Mouse (Mus musculus): Measurements from ENCODE around the gene Mff.
A peak's percentile ranks its signal among the peaks of the same experiment; 100 is the strongest.

GRCm38 (mm10) chr1:82787414-82787813, 62.7 kb downstream of the Mff start:
- TF ChIP-seq POU5F1 (IDR thresholded peaks at IDR 0.05; ENCODE audit: borderline replicate concordance, low read length), result no peak
- peak; percentile 42 for TF ChIP-seq CTCF (conservative IDR thresholded peaks at IDR 0.05; ENCODE audit: low read length)

Measured in E14TG2a.4 (cell line).